Mouse (Mus musculus): Measurements from ENCODE around the gene Gas7.

Gene Gas7

GRCm38 (mm10) chr11:67489647-67490175 is 34.5 kb downstream of the Gas7 start:
- no peak for DNase-seq (ENCODE audit: low spot score in 2 of 2)

- DNase-seq (ENCODE audit: low spot score in 2 of 2) = no peak
These were observed 41.6 kb downstream of the Gas7 start for GRCm38 (mm10) chr11:67496796-67497195.

- no peak for DNase-seq (ENCODE audit: low spot score in 2 of 2)
These were observed 44.9 kb downstream of the Gas7 start for GRCm38 (mm10) chr11:67500115-67500514.

- peak in 1 of 2 experiments; percentile 51 for DNase-seq (ENCODE audit: low spot score in 2 of 2)
These were observed 46.4 kb downstream of the Gas7 start for GRCm38 (mm10) chr11:67501468-67502244.

- DNase-seq (ENCODE audit: low spot score in 2 of 2) = no peak
These were observed 54.1 kb downstream of the Gas7 start for GRCm38 (mm10) chr11:67509219-67509876.

- DNase-seq (ENCODE audit: low spot score in 2 of 2) = no peak
These were observed 55.6 kb downstream of the Gas7 start for GRCm38 (mm10) chr11:67510831-67511230.

GRCm38 (mm10) chr11:67513001-67513400 is 57.8 kb downstream of the Gas7 start:
- peak in 1 of 2 experiments; percentile 20 for DNase-seq (ENCODE audit: low spot score in 2 of 2)

- DNase-seq (ENCODE audit: low spot score in 2 of 2) = no peak
These were observed 59.2 kb downstream of the Gas7 start for GRCm38 (mm10) chr11:67514401-67514800.

- no peak for DNase-seq (ENCODE audit: low spot score in 2 of 2)
These were observed 60.0 kb downstream of the Gas7 start for GRCm38 (mm10) chr11:67515020-67515911.

GRCm38 (mm10) chr11:67515912-67516305 is 60.7 kb downstream of the Gas7 start:
- no peak for DNase-seq (ENCODE audit: low spot score in 2 of 2)

GRCm38 (mm10) chr11:67517748-67518147 is 62.5 kb downstream of the Gas7 start:
- DNase-seq (ENCODE audit: low spot score in 2 of 2) = no peak

GRCm38 (mm10) chr11:67518985-67519384 is 63.7 kb downstream of the Gas7 start:
- DNase-seq (ENCODE audit: low spot score in 2 of 2) = peak; percentile 48 to 64

GRCm38 (mm10) chr11:67522671-67523070 is 67.4 kb downstream of the Gas7 start:
- DNase-seq (ENCODE audit: low spot score in 2 of 2) = no peak

- no peak for DNase-seq (ENCODE audit: low spot score in 2 of 2)
These were observed 68.6 kb downstream of the Gas7 start for GRCm38 (mm10) chr11:67523806-67524205.

GRCm38 (mm10) chr11:67524731-67525130 is 69.5 kb downstream of the Gas7 start:
- no peak for DNase-seq (ENCODE audit: low spot score in 2 of 2)

- no peak for DNase-seq (ENCODE audit: low spot score in 2 of 2)
These were observed 70.6 kb downstream of the Gas7 start for GRCm38 (mm10) chr11:67525841-67526240.

- no peak for DNase-seq (ENCODE audit: low spot score in 2 of 2)
These were observed 71.6 kb downstream of the Gas7 start for GRCm38 (mm10) chr11:67526621-67527545.

- DNase-seq (ENCODE audit: low spot score in 2 of 2) = no peak
These were observed 76.0 kb downstream of the Gas7 start for GRCm38 (mm10) chr11:67531286-67531685.

GRCm38 (mm10) chr11:67531926-67532565 is 76.8 kb downstream of the Gas7 start:
- no peak for DNase-seq (ENCODE audit: low spot score in 2 of 2)

- DNase-seq (ENCODE audit: low spot score in 2 of 2) = no peak
These were observed 77.5 kb downstream of the Gas7 start for GRCm38 (mm10) chr11:67532728-67533127.

Data from cerebellum, postnatal 4 days (tissue).